In the genomic region with DNA sequence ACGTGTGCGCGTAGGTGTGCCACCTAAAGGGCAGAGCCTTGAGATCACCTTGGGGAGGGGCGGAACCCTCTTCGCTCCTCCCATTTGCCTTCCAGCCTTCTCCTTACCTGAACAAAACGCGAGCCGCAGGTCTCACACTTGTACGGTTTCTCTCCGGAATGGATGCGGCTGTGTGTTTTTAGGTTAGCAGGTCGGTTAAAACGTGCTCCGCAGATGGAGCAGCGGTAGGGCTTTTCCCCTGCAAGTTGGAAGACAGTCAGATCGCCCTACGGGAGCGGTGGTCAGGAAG, we compare ENCODE assay signal across 9 mouse cellular contexts. TPM values are rescaled to one million over a fixed set of nuclear protein-coding genes. Genes with fewer than 3 reads are reported as not detected.
DNase-seq lines count a peak whose midpoint lies in the region; ATAC-seq and TF ChIP-seq lines count a peak whose summit lies in the region.
"Had no signal": no experiment of that assay in that cellular context is flagged by ENCODE, and none has a peak within 500 bp of the region (broad histone marks: within the 10 kb centered on the region; RNA-seq: fewer than 3 reads in every experiment).

No protein-coding gene starts in this region.

- H3K4me3 ChIP-seq in gastrocnemius, adult 2 months = peak overlapping the region; percentile 73
- peak overlapping the region; percentile 15 for H3K4me3 ChIP-seq in cortical plate, adult 2 months (ENCODE audit: insufficient read depth, low read length)
- H3K4me3 ChIP-seq in intestine, embryonic 16.5 days (ENCODE audit: low read length) = peak overlapping the region; percentile 49
- peak overlapping the region; percentile 39 for H3K4me3 ChIP-seq in midbrain, embryonic 10.5 days

- WGBS in intestine, embryonic 16.5 days = 12% methylated on average over 18 of the region's 18 CpGs
- WGBS in midbrain, embryonic 10.5 days = 8% methylated on average over 18 of the region's 18 CpGs

- no peaks in the 10 kb centered on the region for H3K36me3 ChIP-seq in intestine, embryonic 16.5 days (ENCODE audit: control insufficient read depth, insufficient read depth, low read length)
- no peaks in the 10 kb centered on the region for H3K36me3 ChIP-seq in midbrain, embryonic 10.5 days

- H3K27me3 ChIP-seq in intestine, embryonic 16.5 days (replicated peaks; ENCODE audit: control insufficient read depth, insufficient read depth, low read length) = peaks cover 19% of the 10 kb centered on the region; the same call in 1 of the 2 replicates
- H3K27me3 ChIP-seq in midbrain, embryonic 10.5 days (ENCODE audit: low read depth, poor library complexity, severe bottlenecking) = peaks cover 94% of the 10 kb centered on the region

- ATAC-seq in intestine, embryonic 16.5 days = peak; percentile 44; the same call in 1 of the 2 replicates
- no peak for ATAC-seq in CD4-positive, CD25-positive, alpha-beta regulatory T cell, adult 4 months

- peak overlapping the region; percentile 70 for H3K4me2 ChIP-seq in intestine, embryonic 16.5 days (ENCODE audit: low read depth, low read length)

- H3K9ac ChIP-seq in intestine, embryonic 16.5 days (ENCODE audit: low read depth, low read length) = peak overlapping the region; percentile 68; the same call in 1 of the 2 replicates

- DNase-seq in gastrocnemius, adult 2 months = no peak
- DNase-seq in gastrocnemius, postnatal 10 days = no peak
- DNase-seq in midbrain, embryonic 10.5 days (ENCODE audit: low spot score) = no peak
- no peak for DNase-seq in ovary, adult 18-20 months (ENCODE audit: low spot score)
- no peak for DNase-seq in left cerebral cortex, adult 18-20 months (ENCODE audit: low spot score in 2 of 2)

- H3K9me3 ChIP-seq in intestine, embryonic 16.5 days (ENCODE audit: control insufficient read depth, low read length) = no peaks in the 10 kb centered on the region
- no peaks in the 10 kb centered on the region for H3K9me3 ChIP-seq in midbrain, embryonic 10.5 days (replicated peaks)

- TF ChIP-seq POLR2A in cortical plate, adult 2 months (IDR thresholded peaks at IDR 0.05; ENCODE audit: extremely low read depth, insufficient read depth, low read length) = no peak

- no peak for TF ChIP-seq CTCF in gastrocnemius, adult 2 months (IDR thresholded peaks at IDR 0.05)
- TF ChIP-seq CTCF in cortical plate, adult 2 months (IDR thresholded peaks at IDR 0.05; ENCODE audit: extremely low read depth, insufficient read depth, low read length) = no peak

- peak overlapping the region; percentile 92 for H3K27ac ChIP-seq in gastrocnemius, adult 2 months
- no peak overlapping the region for H3K27ac ChIP-seq in cortical plate, adult 2 months (ENCODE audit: insufficient read depth, low read length)
- peak overlapping the region; percentile 46 for H3K27ac ChIP-seq in intestine, embryonic 16.5 days (ENCODE audit: low read length)
- H3K27ac ChIP-seq in midbrain, embryonic 10.5 days (replicated peaks) = no peak overlapping the region; the same call in none of the 2 replicates

- intact Hi-C loops in gastrocnemius, adult 2 months (cut with DNase I) = no loop called here

- peaks cover 7% of the 10 kb centered on the region for H3K4me1 ChIP-seq in cortical plate, adult 2 months (ENCODE audit: control insufficient read depth, insufficient read depth, low read length)
- H3K4me1 ChIP-seq in intestine, embryonic 16.5 days (ENCODE audit: control insufficient read depth, insufficient read depth, low read length) = peaks cover 35% of the 10 kb centered on the region
- peaks cover 55% of the 10 kb centered on the region for H3K4me1 ChIP-seq in midbrain, embryonic 10.5 days

RNA-seq across cellular contexts. Expression of a gene that starts 3.1 kb away (rescaled TPM):
- 1 to 10 TPM; 1.4 to 2.6 TPM for total RNA-seq in gastrocnemius, adult 2 months (2021)
- total RNA-seq in gastrocnemius, postnatal 10 days (2021) = 10 to 100 TPM; 12.6 to 21.5 TPM
- polyA plus RNA-seq in cortical plate, adult 2 months (2012; rRNA removed) = 1.2 and 1.4 TPM in 2 replicates
- 10.3 and 10.4 TPM in 2 replicates for polyA plus RNA-seq in intestine, embryonic 16.5 days (2015; fragmentation: Nextera tagmentation; extraction: Ambion mirVana)
- 4.8 and 5.0 TPM in 2 replicates for polyA plus RNA-seq in midbrain, embryonic 10.5 days (2016; fragmentation: Nextera tagmentation; extraction: Ambion mirVana)
- polyA plus RNA-seq in CD4-positive, CD25-positive, alpha-beta regulatory T cell, adult 4 months (2017; shearing (Covaris generic)) = under 1 TPM; 0.31 to 0.56 TPM
- total RNA-seq in left cerebral cortex, adult 18-20 months (2021) = 1 to 10 TPM; 1.2 to 3.2 TPM

RNA-seq across cellular contexts. Expression of a gene that starts 5.7 kb away (rescaled TPM):
- under 1 TPM; 0.28 to 0.67 TPM for total RNA-seq in gastrocnemius, adult 2 months (2021)
- 1 to 10 TPM; 1.1 to 3.7 TPM for total RNA-seq in gastrocnemius, postnatal 10 days (2021)
- 6.2 and 6.3 TPM in 2 replicates for polyA plus RNA-seq in cortical plate, adult 2 months (2012; rRNA removed)
- 15.9 and 18.0 TPM in 2 replicates for polyA plus RNA-seq in intestine, embryonic 16.5 days (2015; fragmentation: Nextera tagmentation; extraction: Ambion mirVana)
- 16.0 and 18.9 TPM in 2 replicates for polyA plus RNA-seq in midbrain, embryonic 10.5 days (2016; fragmentation: Nextera tagmentation; extraction: Ambion mirVana)
- 1 to 10 TPM; 2.7 to 3.9 TPM for polyA plus RNA-seq in CD4-positive, CD25-positive, alpha-beta regulatory T cell, adult 4 months (2017; shearing (Covaris generic))
- 1 to 10 TPM; 5.2 to 8.0 TPM for total RNA-seq in left cerebral cortex, adult 18-20 months (2021)

RNA-seq across cellular contexts. Expression of a gene that starts 11.2 kb away (rescaled TPM):
- 10 to 100 TPM; 33.4 to 37.0 TPM for total RNA-seq in gastrocnemius, adult 2 months (2021)
- total RNA-seq in gastrocnemius, postnatal 10 days (2021) = 10 to 100 TPM; 46.0 to 51.4 TPM
- polyA plus RNA-seq in cortical plate, adult 2 months (2012; rRNA removed) = 65.5 and 68.4 TPM in 2 replicates
- 118 and 129 TPM in 2 replicates for polyA plus RNA-seq in intestine, embryonic 16.5 days (2015; fragmentation: Nextera tagmentation; extraction: Ambion mirVana)
- polyA plus RNA-seq in midbrain, embryonic 10.5 days (2016; fragmentation: Nextera tagmentation; extraction: Ambion mirVana) = 241 and 244 TPM in 2 replicates
- polyA plus RNA-seq in CD4-positive, CD25-positive, alpha-beta regulatory T cell, adult 4 months (2017; shearing (Covaris generic)) = 100 to 1,000 TPM; 123 to 141 TPM
- 10 to 100 TPM; 44.6 to 47.2 TPM for total RNA-seq in left cerebral cortex, adult 18-20 months (2021)

RNA-seq across cellular contexts. Expression of a gene that starts 13.1 kb away (rescaled TPM):
- 1 to 10 TPM; 3.7 to 4.4 TPM for total RNA-seq in gastrocnemius, adult 2 months (2021)
- total RNA-seq in gastrocnemius, postnatal 10 days (2021) = 1 to 10 TPM; 2.8 to 3.8 TPM
- polyA plus RNA-seq in cortical plate, adult 2 months (2012; rRNA removed) = 10.0 and 10.4 TPM in 2 replicates
- 9.9 and 10.7 TPM in 2 replicates for polyA plus RNA-seq in intestine, embryonic 16.5 days (2015; fragmentation: Nextera tagmentation; extraction: Ambion mirVana)
- 9.6 and 10.7 TPM in 2 replicates for polyA plus RNA-seq in midbrain, embryonic 10.5 days (2016; fragmentation: Nextera tagmentation; extraction: Ambion mirVana)
- 1 to 10 TPM; 3.3 to 5.3 TPM for polyA plus RNA-seq in CD4-positive, CD25-positive, alpha-beta regulatory T cell, adult 4 months (2017; shearing (Covaris generic))
- 1 to 10 TPM; 3.0 to 4.8 TPM for total RNA-seq in left cerebral cortex, adult 18-20 months (2021)
- total RNA-seq: common myeloid progenitor, adult 5-6 weeks had no signal

RNA-seq across cellular contexts. Expression of a gene that starts 13.1 kb away (rescaled TPM):
- total RNA-seq in gastrocnemius, adult 2 months (2021) = 100 to 1,000 TPM; 109 to 117 TPM
- total RNA-seq in gastrocnemius, postnatal 10 days (2021) = 10 to 100 TPM; 91.1 to 93.0 TPM
- polyA plus RNA-seq in cortical plate, adult 2 months (2012; rRNA removed) = 330 and 337 TPM in 2 replicates
- 269 and 308 TPM in 2 replicates for polyA plus RNA-seq in intestine, embryonic 16.5 days (2015; fragmentation: Nextera tagmentation; extraction: Ambion mirVana)
- 104 and 128 TPM in 2 replicates for polyA plus RNA-seq in midbrain, embryonic 10.5 days (2016; fragmentation: Nextera tagmentation; extraction: Ambion mirVana)
- polyA plus RNA-seq in CD4-positive, CD25-positive, alpha-beta regulatory T cell, adult 4 months (2017; shearing (Covaris generic)) = 100 to 1,000 TPM; 218 TPM
- total RNA-seq in left cerebral cortex, adult 18-20 months (2021) = 100 to 1,000 TPM; 269 to 280 TPM

Comparison
In these comparisons a context has a peak if more than half of its experiments do, and no peak if none do; other contexts are left out.
1. H3K27ac ChIP-seq: peak in gastrocnemius, adult 2 months (single experiment) and intestine, embryonic 16.5 days (single experiment); none in cortical plate, adult 2 months (single experiment) and midbrain, embryonic 10.5 days (single experiment).
2. H3K4me3 ChIP-seq: peak in every context shown above with its lines; median percentile 73 in gastrocnemius, adult 2 months; 49 in intestine, embryonic 16.5 days; 39 in midbrain, embryonic 10.5 days; 15 in cortical plate, adult 2 months.